Mouse (Mus musculus) kidney, embryonic 16.5 days (tissue): Measurements from ENCODE around the gene Cuzd1. TPM values are rescaled to one million over a fixed set of nuclear protein-coding genes. Genes with fewer than 3 reads are reported as not detected.

Experiments used
- ATAC-seq: fragments of 200-750 bp; cut with Nextera tagmentation; 2 replicates; pipeline ENCODE4 v1.8.0; 2017; ENCODE audit warnings: moderate TSS enrichment; ENCODE audit not compliant: low FRiP score, low TSS enrichment
- H3K27ac ChIP-seq: fragments of 300-500 bp; sonication (generic); 2 replicates; pipeline ENCODE4 v1.5.1; 2014; ENCODE audit warnings: low read length
- H3K27me3 ChIP-seq: fragments of 300-500 bp; sonication (generic); 2 replicates; pipeline ENCODE4 v1.6.1; 2014; ENCODE audit warnings: low read length, control low read depth, mixed read lengths; ENCODE audit not compliant: insufficient read depth
- H3K36me3 ChIP-seq: fragments of 300-500 bp; sonication (generic); 2 replicates; pipeline ENCODE4 v1.6.1; 2014; ENCODE audit warnings: low read length, control low read depth, mixed read lengths; ENCODE audit not compliant: insufficient read depth
- H3K4me1 ChIP-seq: fragments of 300-500 bp; sonication (generic); 2 replicates; pipeline ENCODE4 v1.6.1; 2014; ENCODE audit warnings: low read length, control low read depth, mixed read lengths; ENCODE audit not compliant: insufficient read depth
- H3K4me2 ChIP-seq: fragments of 300-500 bp; sonication (generic); replicated peaks from 2 replicates; pipeline ENCODE4 v1.6.1; 2014; ENCODE audit warnings: low read depth, low read length
- H3K4me3 ChIP-seq: fragments of 300-500 bp; sonication (generic); 2 replicates; pipeline ENCODE4 v1.5.1; 2014; ENCODE audit warnings: mild to moderate bottlenecking, low read length
- H3K9ac ChIP-seq: fragments of 300-500 bp; sonication (generic); replicated peaks from 2 replicates; pipeline ENCODE4 v1.6.1; 2014; ENCODE audit warnings: low read length
- H3K9me3 ChIP-seq: fragments of 300-500 bp; sonication (generic); 2 replicates; pipeline ENCODE4 v1.6.1; 2016; ENCODE audit warnings: low read length, control low read depth
- WGBS: fragments of 180-500 bp; shearing (Covaris S2); extraction: QIAGEN DNeasy Blood & Tissue Kit; methylation state at CpG from one replicate; pipeline ENCODE4 v1.1.7; 2014; 5-methylcytosine and 5-hydroxymethylcytosine counted together
- polyA plus RNA-seq: library from polyadenylated mRNA; unstranded; fragments of >200 nt; fragmentation: Nextera tagmentation; extraction: Ambion mirVana; gene quantifications from 2 replicates; pipeline ENCODE4 v1.2.1, GENCODE M21; 2015

The Cuzd1 gene
- polyA plus RNA-seq, 1 experiment from 2014 or later = not detected

DNA sequence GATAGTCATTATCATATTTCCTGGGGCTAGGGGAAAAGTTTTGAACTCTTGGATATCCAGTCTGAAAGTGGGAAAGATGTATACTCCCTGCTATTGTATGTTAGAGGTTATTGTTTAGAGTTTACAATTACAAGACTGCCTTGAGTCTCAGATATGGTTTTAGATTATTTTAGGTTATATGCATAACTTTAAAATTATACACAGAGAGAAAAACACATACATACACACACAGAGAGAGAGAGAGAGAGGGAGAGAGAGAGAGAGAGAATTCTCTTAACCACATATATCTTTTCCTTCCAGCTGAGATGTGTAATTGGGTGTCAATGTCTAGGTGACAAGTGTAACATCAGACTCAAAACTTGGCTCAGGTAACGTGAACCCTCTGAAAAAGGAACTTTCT is 11.5 kb upstream of the Cuzd1 start, which contains the start of gene Fam24a:
TSS of gene Fam24a (plus strand) at position 301 of the 400 bp plus-strand sequence.
- no peak within 1 kb of the TSS for H3K9ac ChIP-seq
- WGBS = 42% methylated on average over 1 of the region's 1 CpGs
- H3K27ac ChIP-seq = no peak within 1 kb of the TSS
- no peaks in the 10 kb centered on the region for H3K9me3 ChIP-seq
- H3K27me3 ChIP-seq = no peaks in the 10 kb centered on the region
- no peak within 1 kb of the TSS for H3K4me3 ChIP-seq
- H3K36me3 ChIP-seq = no peaks in the 10 kb centered on the region
- H3K4me2 ChIP-seq = no peak within 1 kb of the TSS
- H3K4me1 ChIP-seq = no peaks in the 10 kb centered on the region
- no peak for ATAC-seq

- H3K27me3 ChIP-seq = no peaks in the 10 kb centered on the region
- H3K27ac ChIP-seq = no peak overlapping the region
- H3K4me3 ChIP-seq = no peak overlapping the region
- 60% methylated on average over 2 of the region's 2 CpGs for WGBS
- H3K36me3 ChIP-seq = no peaks in the 10 kb centered on the region
- ATAC-seq = no peak
- no peaks in the 10 kb centered on the region for H3K4me1 ChIP-seq
- H3K9me3 ChIP-seq = no peaks in the 10 kb centered on the region
- H3K9ac ChIP-seq = no peak overlapping the region
- no peak overlapping the region for H3K4me2 ChIP-seq
Measured at GRCm38 (mm10) chr7:131331688-131332087, 9.6 kb upstream of the Cuzd1 start.

GRCm38 (mm10) chr7:131329416-131329815 is 7.3 kb upstream of the Cuzd1 start, which contains the start of gene Fam24b:
Fam24b (minus strand) TSS chr7:131329516.
- H3K4me2 ChIP-seq = no peak within 1 kb of the TSS
- no peak within 1 kb of the TSS for H3K4me3 ChIP-seq
- no peaks in the 10 kb centered on the region for H3K27me3 ChIP-seq
- WGBS = 88% methylated on average over 5 of the region's 5 CpGs
- H3K9me3 ChIP-seq = no peaks in the 10 kb centered on the region
- H3K9ac ChIP-seq = no peak within 1 kb of the TSS
- H3K27ac ChIP-seq = no peak within 1 kb of the TSS
- H3K36me3 ChIP-seq = no peaks in the 10 kb centered on the region
- ATAC-seq = no peak
- no peaks in the 10 kb centered on the region for H3K4me1 ChIP-seq

- no peak overlapping the region for H3K4me2 ChIP-seq
- H3K36me3 ChIP-seq = no peaks in the 10 kb centered on the region
- H3K4me3 ChIP-seq = no peak overlapping the region
- H3K27me3 ChIP-seq = no peaks in the 10 kb centered on the region
- ATAC-seq = no peak
- no peaks in the 10 kb centered on the region for H3K9me3 ChIP-seq
- no peaks in the 10 kb centered on the region for H3K4me1 ChIP-seq
- no peak overlapping the region for H3K9ac ChIP-seq
- no peak overlapping the region for H3K27ac ChIP-seq
- 72% methylated on average over 5 of the region's 5 CpGs for WGBS
Measured at GRCm38 (mm10) chr7:131327054-131327453, 5.0 kb upstream of the Cuzd1 start.

DNA sequence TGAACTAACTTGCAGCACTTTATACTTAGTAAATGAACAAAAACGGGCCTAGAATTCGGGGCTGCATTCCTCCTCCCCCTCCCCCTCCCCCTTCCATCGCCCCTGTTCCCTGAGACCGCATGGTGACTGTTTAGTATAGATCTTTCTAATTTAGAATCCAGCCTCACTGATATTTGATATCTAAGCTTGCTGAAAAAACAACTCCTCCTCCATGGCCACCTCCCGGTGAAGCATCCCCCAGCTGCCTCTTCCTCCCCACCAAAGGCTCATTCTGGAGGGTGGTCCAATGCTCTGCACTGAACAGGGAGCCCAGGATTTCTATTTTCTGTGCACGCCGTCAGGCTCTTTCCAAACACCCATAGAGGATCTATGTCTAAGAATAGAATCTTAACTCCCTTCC is 3.8 kb downstream of the Cuzd1 start:
- no peak for ATAC-seq
- Histone ChIP-seq H3K4me2 (no peak overlapping the region), H3K9me3 (no peaks in the 10 kb centered on the region), H3K9ac (no peak overlapping the region), H3K4me3 (no peak overlapping the region), H3K4me1 (no peaks in the 10 kb centered on the region), H3K27me3 (no peaks in the 10 kb centered on the region), H3K27ac (no peak overlapping the region), H3K36me3 (no peaks in the 10 kb centered on the region)
- 32% methylated on average over 5 of the region's 7 CpGs for WGBS

GRCm38 (mm10) chr7:131317587-131317986 is 4.5 kb downstream of the Cuzd1 start:
- no peaks in the 10 kb centered on the region for H3K36me3 ChIP-seq
- WGBS = 77% methylated on average over 12 of the region's 12 CpGs
- no peak overlapping the region for H3K9ac ChIP-seq
- no peaks in the 10 kb centered on the region for H3K9me3 ChIP-seq
- no peak for ATAC-seq
- H3K27me3 ChIP-seq = no peaks in the 10 kb centered on the region
- H3K27ac ChIP-seq = no peak overlapping the region
- H3K4me1 ChIP-seq = no peaks in the 10 kb centered on the region
- H3K4me2 ChIP-seq = no peak overlapping the region
- H3K4me3 ChIP-seq = no peak overlapping the region

- 73% methylated on average over 7 of the region's 7 CpGs for whole genome bisulfite sequencing
- no peak overlapping the region for H3K4me2 ChIP-seq
- H3K4me1 ChIP-seq = no peaks in the 10 kb centered on the region
- H3K9me3 ChIP-seq = no peaks in the 10 kb centered on the region
- H3K36me3 ChIP-seq = no peaks in the 10 kb centered on the region
- no peaks in the 10 kb centered on the region for H3K27me3 ChIP-seq
- H3K27ac ChIP-seq = no peak overlapping the region
- no peak overlapping the region for H3K9ac ChIP-seq
- ATAC-seq = no peak
- no peak overlapping the region for H3K4me3 ChIP-seq
Measured at GRCm38 (mm10) chr7:131314493-131314892, 7.6 kb downstream of the Cuzd1 start.

- H3K4me1 ChIP-seq = no peaks in the 10 kb centered on the region
- H3K27me3 ChIP-seq = no peaks in the 10 kb centered on the region
- no peak overlapping the region for H3K4me2 ChIP-seq
- no peak overlapping the region for H3K9ac ChIP-seq
- H3K27ac ChIP-seq = no peak overlapping the region
- H3K9me3 ChIP-seq = no peaks in the 10 kb centered on the region
- 88% methylated on average over 5 of the region's 5 CpGs for WGBS
- H3K36me3 ChIP-seq = no peaks in the 10 kb centered on the region
- no peak overlapping the region for H3K4me3 ChIP-seq
- no peak for ATAC-seq
Measured at GRCm38 (mm10) chr7:131306733-131307132, 15.4 kb downstream of the Cuzd1 start.

GRCm38 (mm10) chr7:131303340-131303739 is 18.8 kb downstream of the Cuzd1 start:
- Histone ChIP-seq H3K4me1 (no peaks in the 10 kb centered on the region), H3K27me3 (no peaks in the 10 kb centered on the region), H3K27ac (no peak overlapping the region), H3K4me2 (no peak overlapping the region), H3K9me3 (no peaks in the 10 kb centered on the region), H3K9ac (no peak overlapping the region), H3K4me3 (no peak overlapping the region), H3K36me3 (no peaks in the 10 kb centered on the region)
- 60% methylated on average over 8 of the region's 8 CpGs for WGBS
- ATAC-seq = no peak

DNA sequence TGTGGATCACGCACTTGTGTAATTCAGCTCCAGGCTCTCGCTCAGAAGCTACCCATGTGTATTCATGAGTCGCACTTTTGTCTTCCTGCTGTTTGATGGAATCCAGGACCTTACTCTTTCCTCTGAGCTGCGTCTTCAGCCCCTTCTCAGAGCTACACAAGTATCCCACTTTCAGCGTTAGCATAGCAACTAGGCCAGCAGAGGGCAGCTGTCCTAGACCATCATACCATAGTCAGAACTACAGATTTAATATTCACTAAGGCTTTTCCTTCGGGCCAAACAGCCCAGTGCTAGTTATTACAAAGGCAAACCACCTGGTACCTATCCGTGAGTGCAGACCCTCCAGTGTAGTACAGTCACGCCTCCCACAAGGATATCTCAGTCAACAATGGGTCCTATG is 24.9 kb downstream of the Cuzd1 start:
- H3K36me3 ChIP-seq = no peaks in the 10 kb centered on the region
- ATAC-seq = no peak
- H3K27me3 ChIP-seq = no peaks in the 10 kb centered on the region
- WGBS = 77% methylated on average over 8 of the region's 8 CpGs
- no peak overlapping the region for H3K9ac ChIP-seq
- no peak overlapping the region for H3K4me2 ChIP-seq
- no peaks in the 10 kb centered on the region for H3K9me3 ChIP-seq
- no peak overlapping the region for H3K27ac ChIP-seq
- no peaks in the 10 kb centered on the region for H3K4me1 ChIP-seq
- no peak overlapping the region for H3K4me3 ChIP-seq
